Mouse (Mus musculus) CH12.LX (cell line): Measurements from ENCODE around the gene Adcy7.

Source experiments
- CHD1 ChIP-seq: IDR thresholded peaks from 2 replicates; pipeline ENCODE4 v1.6.1; 2012; ENCODE audit warnings: low read depth, low read length, improper control_type of control experiment, inconsistent platforms
- CTCF ChIP-seq, 2 experiments: IDR thresholded peaks in 1 of 2; conservative IDR thresholded peaks in 1 of 2; 2 replicates each; pipeline ENCODE4 v1.5.1; 2011 to 2012; ENCODE audit warnings: low read depth in 2 of 2, low read length in 2 of 2, improper control_type of control experiment in 1 of 2, inconsistent platforms in 1 of 2, mild to moderate bottlenecking in 1 of 2, moderate library complexity in 1 of 2
- E2F4 ChIP-seq: IDR thresholded peaks from 2 replicates; pipeline ENCODE4 v1.6.1; 2011; ENCODE audit warnings: low read depth, low read length, improper control_type of control experiment; ENCODE audit not compliant: insufficient replicate concordance
- ELF1 ChIP-seq: IDR thresholded peaks from 2 replicates; pipeline ENCODE4 v1.6.1; 2014; ENCODE audit warnings: low read depth, mild to moderate bottlenecking, inconsistent platforms, low read length, improper control_type of control experiment
- EP300 ChIP-seq: IDR thresholded peaks from 2 replicates; pipeline ENCODE4 v1.6.1; 2011; ENCODE audit warnings: low read length, improper control_type of control experiment

GRCm38 (mm10) chr8:88326328-88326727 is 54.1 kb downstream of the Adcy7 start:
- no peak for TF ChIP-seq EP300
- TF ChIP-seq ELF1: no peak
- no peak for TF ChIP-seq CTCF (conservative IDR thresholded peaks at IDR 0.05 in 1 of 2, IDR thresholded peaks at IDR 0.05 in 1 of 2; ENCODE audit: low read depth in 2 of 2, low read length in 2 of 2)
- TF ChIP-seq CHD1: no peak
- TF ChIP-seq E2F4: no peak
